Mouse (Mus musculus) kidney, postnatal 36 days (tissue): Measurements from ENCODE around the gene Shf.

Experiments
- DNase-seq, 2 experiments: peaks; one replicate each; pipeline ENCODE4 v3.0.0; 2021 to 2022; ENCODE audit warnings: mixed read lengths in 2 of 2

Gene Shf

GRCm38 (mm10) chr2:122368081-122368971 is 636 bp downstream of the Shf start:
- DNase-seq = peak; percentile 35 to 62

DNA sequence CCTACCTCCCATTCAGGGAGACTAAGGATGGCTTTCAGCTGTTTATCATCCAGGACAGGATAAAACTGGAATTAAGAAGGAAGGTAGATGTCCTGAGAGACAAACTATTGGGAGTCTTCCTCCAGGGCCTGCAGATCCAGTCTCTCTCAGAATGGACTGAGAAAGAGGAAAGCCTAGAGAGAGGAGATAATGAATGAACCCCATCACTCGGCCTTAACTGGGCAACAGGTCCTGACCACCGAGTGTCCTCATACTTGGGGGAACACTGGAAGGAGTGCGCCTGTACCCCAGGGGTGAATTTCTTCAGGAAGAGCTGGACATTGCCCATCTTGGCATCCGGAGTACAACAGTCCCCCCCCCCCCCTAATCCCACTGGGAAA is 1.3 kb downstream of the Shf start:
- DNase-seq = no peak

DNA sequence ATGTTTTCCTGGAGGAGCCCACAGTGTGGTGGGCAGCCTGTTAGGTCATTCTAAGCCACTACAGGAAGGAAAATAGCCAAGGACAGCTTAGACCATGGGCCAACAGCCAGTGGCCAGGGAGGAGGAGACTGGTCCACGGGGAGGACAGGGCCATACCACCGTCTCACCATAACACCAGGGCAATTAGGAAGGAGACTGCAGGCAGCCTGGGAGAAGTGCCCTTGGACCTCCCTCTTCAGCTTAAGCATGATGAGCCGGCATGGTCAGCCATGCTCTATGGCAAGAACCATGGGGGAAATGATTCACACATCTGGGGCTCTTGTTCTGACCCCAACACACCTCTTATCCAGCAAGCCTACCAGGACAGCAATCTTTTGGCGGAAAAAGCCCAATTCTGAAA is 1.8 kb downstream of the Shf start:
- no peak for DNase-seq

DNA sequence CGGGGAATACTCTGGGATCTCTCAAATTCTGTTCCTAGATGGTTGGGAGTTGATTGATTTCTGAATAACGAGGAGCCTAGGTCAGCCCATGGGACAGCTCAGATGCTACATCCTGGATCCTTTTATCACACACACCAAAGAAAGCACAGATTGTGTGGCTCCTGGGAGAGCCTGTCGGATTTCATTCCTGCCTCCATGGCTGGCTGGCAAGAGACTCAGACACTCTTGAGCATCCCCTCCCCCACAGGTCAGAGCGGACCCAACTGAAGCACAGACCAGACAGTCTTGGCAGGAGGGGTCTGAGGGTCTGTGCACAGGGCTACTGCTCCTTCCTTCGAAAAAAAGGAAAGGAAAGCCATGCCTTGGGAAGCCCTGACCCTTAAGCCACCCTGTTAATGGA is 2.3 kb downstream of the Shf start:
- no peak for DNase-seq

DNA sequence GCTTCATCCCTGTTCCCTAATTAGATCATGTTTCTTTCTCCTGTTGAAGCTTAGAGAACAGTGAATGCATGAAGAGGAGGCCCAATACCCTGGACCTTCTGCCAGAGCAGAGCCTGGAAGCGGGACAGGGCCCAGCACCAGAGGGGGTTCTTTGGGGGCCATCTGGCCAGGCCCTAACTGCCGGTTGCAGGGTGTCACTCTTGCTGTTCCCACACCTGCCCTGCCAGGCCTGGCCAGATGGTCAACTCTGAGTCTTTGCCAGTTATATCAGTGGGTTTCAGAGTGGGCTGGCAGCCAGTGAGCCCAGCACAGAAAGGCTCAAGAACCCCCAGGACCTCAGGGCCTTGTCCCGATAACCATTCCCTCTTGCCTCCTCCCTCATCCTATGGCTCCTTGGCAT is 2.9 kb downstream of the Shf start:
- DNase-seq = no peak

DNA sequence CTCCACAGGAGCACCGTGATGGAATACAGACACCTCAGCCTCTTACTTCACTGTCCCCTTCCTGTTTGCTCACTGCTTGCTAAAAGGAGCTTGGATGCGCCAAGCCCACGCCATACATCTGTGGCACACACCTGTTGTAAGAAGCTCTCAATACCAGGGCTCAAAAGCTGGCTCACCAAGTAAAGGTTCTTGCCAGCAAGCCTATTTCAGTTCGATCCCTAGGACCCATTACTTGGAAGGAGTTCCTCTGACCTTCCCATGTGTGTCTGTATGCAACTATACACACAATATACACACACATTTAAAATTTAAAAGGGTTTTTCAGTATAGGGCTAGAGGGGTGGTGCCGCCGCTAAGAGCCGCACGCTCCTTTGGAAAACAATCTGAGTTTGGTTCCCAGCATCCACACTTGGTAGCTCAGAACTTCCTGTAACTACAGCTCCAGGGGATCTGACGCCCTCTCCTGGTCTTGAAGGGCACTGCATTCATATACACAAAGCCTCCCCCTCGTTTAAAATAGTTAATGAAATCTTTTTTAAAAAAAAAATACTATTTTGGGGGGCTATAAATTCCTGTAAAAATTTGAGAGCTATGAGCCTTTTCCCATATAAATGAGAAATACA is 3.6 kb downstream of the Shf start:
- DNase-seq = peak in 1 of 2 experiments; percentile 18

DNA sequence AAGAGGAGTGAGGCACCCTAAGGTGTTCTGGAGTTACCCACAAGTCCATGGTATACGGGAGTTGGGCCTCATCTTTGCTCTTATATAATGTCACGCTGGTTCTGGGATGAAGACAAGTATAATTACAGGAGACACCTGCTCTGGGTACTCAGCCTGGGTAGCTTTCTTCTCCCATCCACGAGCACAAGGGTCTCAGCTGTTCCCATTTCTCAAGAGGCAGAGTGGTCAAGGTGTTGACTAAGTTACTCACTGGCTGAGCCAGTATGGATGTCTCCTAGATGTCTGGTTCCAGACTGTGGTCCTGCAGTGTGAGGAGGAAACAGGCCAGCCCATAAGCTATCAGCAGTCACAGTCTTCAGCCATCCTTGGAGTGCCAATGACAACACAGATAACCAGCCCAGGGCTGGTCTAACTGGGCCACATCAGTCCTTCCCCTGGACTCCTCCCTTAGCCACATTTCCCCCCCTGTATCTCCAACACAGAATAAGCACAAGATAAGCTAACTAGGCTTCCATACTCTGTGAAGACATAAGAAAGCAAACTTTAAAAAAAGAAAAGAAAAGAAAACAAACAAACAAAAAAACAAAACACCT is 4.5 kb downstream of the Shf start:
- no peak for DNase-seq

GRCm38 (mm10) chr2:122362622-122363523 is 6.1 kb downstream of the Shf start:
- DNase-seq = no peak

GRCm38 (mm10) chr2:122361868-122362621 is 6.9 kb downstream of the Shf start:
- no peak for DNase-seq

- no peak for DNase-seq
Observed at GRCm38 (mm10) chr2:122361181-122361580, 7.8 kb downstream of the Shf start.

- no peak for DNase-seq
Observed at GRCm38 (mm10) chr2:122360310-122360709, 8.7 kb downstream of the Shf start.

DNA sequence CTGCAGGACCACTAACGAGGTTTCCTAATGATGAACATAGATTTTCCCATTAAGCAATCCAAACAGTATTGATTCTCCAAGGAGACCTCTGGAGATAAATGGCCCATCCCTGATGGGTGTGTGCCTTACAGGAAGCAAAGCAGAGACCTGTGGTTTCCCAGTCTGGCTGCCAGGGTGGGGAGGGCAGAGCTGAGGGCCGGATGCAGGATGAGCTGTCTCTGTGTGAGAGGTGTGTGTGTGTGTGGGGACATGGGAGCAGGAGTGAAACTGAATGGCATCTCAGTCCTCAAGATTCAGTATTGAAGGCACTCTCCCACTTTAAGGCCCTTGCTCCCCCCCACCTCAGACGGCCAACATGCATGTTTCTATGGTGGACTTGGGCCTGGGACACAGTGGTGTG is 12.8 kb downstream of the Shf start:
- DNase-seq = peak; percentile 19 to 32

DNA sequence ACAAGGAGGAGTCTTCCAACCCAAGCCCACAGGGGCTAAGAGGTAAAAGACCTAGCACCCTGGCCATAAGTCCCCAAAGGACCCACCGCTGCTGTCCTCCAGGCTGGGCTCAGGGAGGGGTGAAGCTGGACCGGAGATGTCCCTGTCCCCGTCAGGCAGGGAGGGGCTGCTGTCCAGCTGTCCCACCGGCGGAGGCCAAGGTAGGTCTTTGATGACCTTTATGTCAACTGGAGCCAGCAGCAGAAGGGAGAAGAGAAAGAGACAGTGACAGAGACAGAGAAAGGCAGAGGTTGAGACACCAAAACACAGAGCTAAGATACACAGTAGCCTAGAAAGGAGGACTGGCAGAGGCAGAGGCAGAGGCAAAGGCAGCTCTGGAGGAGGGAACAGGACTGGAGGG is 13.6 kb downstream of the Shf start:
- DNase-seq = no peak

DNA sequence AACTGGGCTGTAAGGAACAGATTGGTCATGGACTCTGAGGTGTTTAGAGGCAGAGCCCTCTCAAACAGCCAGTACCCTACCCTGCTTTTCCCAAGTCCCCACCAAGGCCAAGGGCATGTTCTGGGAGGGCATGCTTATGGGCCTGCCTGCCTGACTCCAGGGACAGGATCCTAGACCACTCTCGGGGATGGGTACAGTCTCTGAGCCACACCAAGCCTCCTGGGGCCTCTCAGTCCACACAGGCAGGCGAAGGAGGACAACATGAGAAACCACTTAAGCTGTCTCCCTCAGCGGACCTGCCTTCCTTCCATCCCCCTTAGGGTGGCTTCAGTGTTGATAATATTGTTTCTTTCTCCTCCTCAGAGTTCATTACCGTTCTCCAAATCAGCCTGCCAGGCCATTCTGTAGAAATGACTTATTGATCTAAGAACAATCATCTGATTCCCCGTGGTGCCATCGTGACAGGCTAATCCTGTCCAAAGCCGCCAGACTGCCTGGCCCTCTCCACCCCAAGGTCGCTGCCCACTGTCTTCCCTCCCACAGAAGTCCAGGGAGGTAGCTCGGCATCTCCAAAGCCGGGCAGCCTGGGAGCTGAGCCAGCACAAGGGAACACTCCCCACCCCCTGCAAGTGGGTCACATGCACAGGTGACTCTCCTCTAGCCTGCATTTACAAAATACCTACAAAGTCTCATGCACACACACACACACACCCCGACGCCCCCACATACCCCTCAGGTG is 14.6 kb downstream of the Shf start:
- peak; percentile 65 to 78 for DNase-seq

DNA sequence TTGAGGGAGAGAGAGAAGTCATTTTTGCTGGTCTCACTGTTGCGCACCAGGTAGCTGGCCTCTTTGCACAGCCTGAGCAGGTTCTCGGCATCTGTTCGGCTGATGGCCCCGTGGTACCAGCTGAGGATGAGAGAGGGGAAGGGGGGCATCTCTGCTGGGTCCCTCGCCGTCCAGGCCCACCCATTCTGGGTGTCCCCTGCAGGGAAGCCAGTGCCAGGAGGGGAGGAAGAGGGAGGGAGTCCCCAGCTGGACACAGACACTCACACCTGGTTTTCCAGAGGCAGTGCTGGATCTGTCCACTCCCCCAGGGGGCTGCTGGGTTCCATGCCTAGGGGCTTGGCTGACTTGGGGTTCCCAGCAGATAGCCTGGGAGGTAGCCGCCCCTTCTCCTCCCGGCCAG is 15.2 kb downstream of the Shf start:
- DNase-seq = no peak

DNA sequence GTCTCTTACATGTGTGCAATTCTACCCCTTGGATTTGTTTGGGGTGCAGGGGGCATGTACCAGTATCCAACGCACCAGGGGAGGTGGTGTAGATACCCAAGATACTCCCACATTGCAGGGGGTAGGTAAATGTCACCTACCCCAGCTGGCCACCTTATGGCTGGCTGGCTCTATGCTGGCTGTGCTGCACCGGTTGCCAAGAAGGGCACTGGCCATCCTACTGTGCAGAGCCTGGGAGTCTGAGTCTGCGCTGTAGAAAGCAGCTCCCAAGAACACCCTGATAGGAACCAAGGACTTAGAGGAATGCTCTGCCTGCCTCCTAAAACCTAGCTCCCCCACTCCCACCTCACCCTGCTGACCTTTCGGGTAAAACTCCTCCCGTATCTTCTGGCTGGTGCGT is 16.0 kb downstream of the Shf start:
- DNase-seq = no peak

GRCm38 (mm10) chr2:122351931-122352329 is 17.0 kb downstream of the Shf start:
- peak; percentile 48 to 72 for DNase-seq

- no peak for DNase-seq
Observed at GRCm38 (mm10) chr2:122351156-122351930, 17.6 kb downstream of the Shf start.

DNA sequence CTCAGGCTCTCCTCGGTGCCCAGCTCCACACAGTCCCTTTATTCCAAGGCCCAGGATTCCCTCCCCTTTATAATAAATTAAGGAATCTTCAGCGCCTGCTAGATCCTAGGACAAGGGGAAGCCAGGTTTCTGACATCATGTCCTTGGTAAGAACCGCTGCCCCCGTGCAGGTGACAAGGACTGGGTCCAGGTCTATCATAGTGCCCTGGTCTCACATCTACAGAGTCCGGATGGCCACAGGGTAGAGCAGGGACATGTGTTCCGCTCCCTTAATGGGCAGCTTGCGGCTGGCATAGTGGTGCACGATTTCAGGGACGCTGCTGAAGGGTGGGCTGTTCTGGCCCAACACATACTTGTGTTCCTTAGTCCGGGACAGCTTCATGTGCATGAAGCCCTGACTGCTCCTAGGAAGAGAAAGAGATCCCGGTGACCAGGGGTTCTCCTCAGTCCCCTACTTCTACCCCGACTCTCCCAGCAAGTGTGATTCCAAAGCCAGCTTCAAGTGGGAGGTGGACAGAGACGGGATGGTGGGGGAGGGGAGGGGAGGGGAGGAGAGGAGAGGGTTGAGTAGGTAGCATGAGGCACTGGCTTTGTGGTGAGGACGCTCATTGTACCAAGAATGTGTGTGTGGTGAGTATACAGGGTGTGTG is 19.7 kb downstream of the Shf start:
- peak in 1 of 2 experiments; percentile 25 for DNase-seq

DNA sequence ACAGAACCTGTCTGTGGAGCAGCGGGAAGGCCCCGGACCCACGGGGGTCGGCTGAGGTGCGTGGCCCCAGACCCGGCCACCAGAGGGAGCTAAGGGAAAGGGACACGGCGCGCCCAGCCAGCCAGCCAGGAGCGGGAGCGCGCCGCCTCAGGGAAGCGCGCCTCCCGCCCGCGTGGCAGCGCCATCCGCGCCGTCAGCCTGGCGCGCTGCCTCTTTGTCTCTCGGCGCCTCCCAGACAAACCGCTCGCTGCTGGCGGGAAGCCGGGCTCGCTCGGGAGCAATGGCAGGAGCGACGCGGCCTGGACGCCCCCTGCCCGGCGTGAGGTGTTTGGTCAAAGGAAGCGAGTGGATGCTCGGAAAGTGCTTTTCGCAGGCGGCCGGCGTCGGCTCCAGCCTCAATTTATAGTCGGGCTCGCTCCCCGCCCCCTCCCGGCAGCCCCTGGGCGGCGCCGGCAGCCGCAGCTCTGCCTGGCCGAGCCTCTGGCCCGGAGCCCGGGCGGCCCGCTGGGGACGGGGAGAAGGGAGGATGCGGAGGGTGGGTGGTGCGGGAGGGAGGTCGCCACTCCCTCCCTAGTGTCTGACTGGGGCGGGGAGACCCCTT is 20.3 kb downstream of the Shf start:
- DNase-seq = peak; percentile 87 to 94
